Mouse (Mus musculus) right cerebral cortex, adult 2 months (tissue): ENCODE results near the gene Gm14325.
"Not testable (repeated sequence)": the region's sequence is repeated elsewhere in the genome, so short reads cannot be mapped to it uniquely, and the experiment has no call there.

Source experiments
- DNase-seq, 2 experiments: peaks; one replicate each; pipeline ENCODE4 v3.0.0; 2021 to 2022; ENCODE audit warnings: low spot score in 2 of 2

Gene Gm14325

GRCm38 (mm10) chr2:177839901-177840663 is at the start of gene Gm14325:
Gene Gm14325 (minus strand): TSS chr2:177840336.
- peak; percentile 72 to 87 for DNase-seq

- DNase-seq: not testable (repeated sequence)
Observed at GRCm38 (mm10) chr2:177887743-177888142, 47.6 kb upstream of the Gm14325 start.

- DNase-seq: not testable (repeated sequence)
Observed at GRCm38 (mm10) chr2:177862254-177862653, 22.1 kb upstream of the Gm14325 start.

- DNase-seq: not testable (repeated sequence)
Observed at GRCm38 (mm10) chr2:177843666-177844065, 3.5 kb upstream of the Gm14325 start.

DNA sequence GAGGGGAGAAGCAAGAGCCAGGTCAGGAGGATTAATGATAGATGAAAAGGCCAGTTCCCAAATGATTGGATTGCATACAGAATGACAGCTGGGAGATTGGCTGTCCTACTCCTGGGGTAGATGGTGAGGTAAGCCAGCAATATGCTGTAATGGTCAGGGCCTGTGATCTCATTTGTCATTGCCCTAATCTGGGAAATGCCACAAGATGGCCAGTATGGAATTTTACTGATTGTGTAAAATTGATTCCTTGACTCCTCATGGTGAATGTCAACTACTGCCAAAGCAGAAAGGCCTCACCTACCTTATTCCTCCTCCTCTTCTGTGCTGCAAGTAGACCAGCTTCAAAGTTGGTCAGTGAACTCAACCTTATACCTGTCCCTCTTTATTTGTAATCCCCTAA is 3.4 kb downstream of the Gm14325 start:
- not testable (repeated sequence) for DNase-seq

DNA sequence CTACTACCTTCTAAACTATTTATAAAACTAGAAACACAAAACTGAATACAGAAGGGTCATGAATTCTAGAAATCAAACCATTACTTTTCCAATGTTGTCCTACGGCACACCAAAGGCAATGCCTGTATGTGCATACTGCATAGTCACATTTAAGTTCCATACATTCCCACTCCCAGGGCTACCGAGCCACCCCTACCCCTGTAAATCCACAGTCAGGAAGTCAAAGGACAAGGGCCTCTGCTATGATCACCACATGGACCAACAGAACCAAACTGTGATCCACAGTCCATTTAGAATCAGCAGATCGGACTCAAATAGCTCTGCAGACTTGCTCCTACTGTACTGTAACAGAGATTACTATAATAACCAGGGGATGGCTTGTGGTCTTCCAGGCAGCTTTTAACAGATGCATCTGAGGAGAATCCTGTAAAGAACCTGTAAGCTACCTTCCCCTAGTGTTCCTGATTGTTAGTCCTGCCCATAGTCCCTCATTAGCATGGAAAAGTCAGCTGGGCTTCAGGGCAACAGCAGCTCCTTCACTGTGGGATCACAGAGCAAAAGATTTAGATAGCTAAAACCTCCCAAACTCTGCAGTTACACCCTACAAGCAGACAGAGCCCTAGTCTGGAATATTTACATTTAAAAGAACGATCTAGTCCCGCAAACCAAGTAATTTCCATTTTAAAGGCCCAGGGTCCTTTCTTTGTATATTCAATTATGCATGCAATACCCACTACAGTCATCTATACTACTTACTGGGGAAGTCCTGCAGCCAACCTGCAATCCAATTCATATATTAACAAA is 4.2 kb downstream of the Gm14325 start:
- not testable (repeated sequence) for DNase-seq

DNA sequence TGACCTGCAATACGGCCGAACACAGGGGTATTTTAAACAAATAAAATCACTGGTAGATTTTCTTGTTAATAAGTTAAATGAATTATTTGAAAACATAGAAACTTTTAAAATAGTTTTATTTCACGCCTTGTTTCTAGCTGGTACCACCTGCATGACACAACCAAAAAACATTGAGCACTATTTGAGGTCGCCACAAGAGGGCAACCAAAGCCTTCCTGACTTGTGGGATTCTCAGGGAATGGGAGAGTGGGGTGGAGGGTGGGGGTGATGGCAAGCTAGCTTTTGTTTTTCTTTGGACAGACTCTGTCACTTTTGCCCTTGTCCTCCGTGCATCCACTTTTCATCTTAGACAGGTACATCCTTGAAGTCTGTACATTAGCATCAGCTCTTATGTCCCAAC is 18.2 kb downstream of the Gm14325 start:
- DNase-seq: peak in 1 of 2 experiments; percentile 29

DNA sequence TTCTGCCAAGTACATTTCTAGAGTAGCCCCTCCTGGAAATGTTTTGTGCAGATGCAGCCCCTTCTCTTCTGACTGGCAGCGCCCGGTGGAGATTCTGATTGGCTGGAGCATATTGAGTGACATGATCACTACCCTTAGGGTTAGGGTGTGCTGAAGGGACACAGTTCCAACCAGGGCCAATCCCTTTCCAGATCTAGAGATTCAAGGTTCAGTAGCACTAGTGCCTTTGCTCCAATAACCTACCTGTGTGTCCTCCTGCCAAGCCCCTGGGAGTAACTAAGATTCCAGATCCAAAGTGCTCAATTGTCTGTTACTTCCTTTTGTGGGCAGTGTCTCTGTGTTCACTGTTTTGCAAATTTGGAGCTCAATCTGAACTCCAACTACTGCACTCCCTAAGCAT is 34.0 kb downstream of the Gm14325 start:
- not testable (repeated sequence) for DNase-seq

DNA sequence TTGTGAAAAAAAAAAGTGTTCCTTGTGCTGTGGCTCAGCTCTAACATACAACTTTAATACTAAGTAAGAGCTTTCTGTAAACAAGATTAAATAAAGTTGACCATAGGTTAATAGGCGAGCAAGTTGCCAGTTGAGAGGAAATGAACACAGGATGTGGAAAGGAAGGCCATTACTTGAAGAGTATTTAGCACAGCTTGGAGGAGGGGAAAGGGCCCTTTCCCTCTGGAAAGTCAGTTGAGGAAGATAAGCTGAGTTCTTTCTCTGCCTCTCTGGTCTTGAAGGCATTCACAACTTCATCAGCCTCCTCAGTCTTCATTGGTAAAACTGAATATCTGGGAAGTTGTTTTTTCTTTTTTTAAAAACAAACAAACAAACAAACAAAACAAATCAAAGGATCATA is 52.8 kb downstream of the Gm14325 start:
- DNase-seq: not testable (repeated sequence)
